Mouse (Mus musculus): Measurements from ENCODE around the gene Trp73.

DNA sequence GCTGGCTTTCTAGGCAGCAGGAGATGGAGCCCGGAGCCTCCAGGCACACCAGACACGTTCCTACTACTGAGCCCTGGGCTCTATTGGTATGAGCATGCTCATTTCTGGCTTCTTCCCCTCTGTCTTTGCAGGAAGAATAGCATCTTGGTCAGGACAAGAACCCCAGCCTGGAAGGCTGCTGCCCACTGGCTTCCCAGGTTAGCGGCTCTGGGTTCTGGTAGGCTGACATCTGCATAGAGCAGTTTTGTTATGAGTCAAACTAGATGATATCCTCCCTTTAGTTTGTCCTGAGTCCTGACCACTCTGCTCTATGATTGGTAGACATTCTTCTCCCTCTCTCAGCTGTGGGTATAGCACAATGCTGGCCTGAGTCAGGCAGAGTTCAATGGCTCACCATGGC is 12.7 kb downstream of the Trp73 start:
- TF ChIP-seq CTCF (IDR thresholded peaks at IDR 0.05; ENCODE audit: low read depth) (no peak), EP300 (optimal IDR thresholded peaks at IDR 0.05) (no peak)
